Mouse (Mus musculus): ENCODE measurements around the gene Map3k4. TPM values are rescaled to one million over a fixed set of nuclear protein-coding genes. Genes with fewer than 3 reads are reported as not detected.

Gene Map3k4
- total and polyA plus RNA-seq, 2 experiments from 2014 or later: 37.1 to 47.9 TPM

- WGBS: 84% methylated on average over 10 of the region's 10 CpGs
- DNase-seq (ENCODE audit: low spot score): no peak
- H3K27ac ChIP-seq (ENCODE audit: low read depth, low read length): no peak overlapping the region
Measured at GRCm38 (mm10) chr17:12195604-12196003, 123.0 kb downstream of the Map3k4 start.

GRCm38 (mm10) chr17:12195137-12195536, 123.5 kb downstream of the Map3k4 start:
- H3K4me3 ChIP-seq (ENCODE audit: low read depth, low read length): no peak overlapping the region
- H3K9ac ChIP-seq (replicated peaks; ENCODE audit: low read length, poor library complexity, severe bottlenecking): no peak overlapping the region
- no peak for ATAC-seq (ENCODE audit: low FRiP score)

More at GRCm38 (mm10) chr17:12195604-12196003, 123.0 kb downstream of the Map3k4 start:
- Histone ChIP-seq H3K4me2 (ENCODE audit: low read depth, low read length, poor library complexity, severe bottlenecking) (no peak overlapping the region), H3K36me3 (ENCODE audit: insufficient read depth, low read length) (no peaks in the 10 kb centered on the region; the same call in 1 of the 2 replicates), H3K4me1 (ENCODE audit: insufficient read depth, low read length) (no peaks in the 10 kb centered on the region), H3K27me3 (ENCODE audit: insufficient read depth, low read length) (no peaks in the 10 kb centered on the region), H3K9ac (replicated peaks; ENCODE audit: low read length, poor library complexity, severe bottlenecking) (no peak overlapping the region), H3K4me3 (ENCODE audit: low read depth, low read length) (no peak overlapping the region), H3K9me3 (ENCODE audit: low read length) (no peaks in the 10 kb centered on the region)
- no peak for ATAC-seq (ENCODE audit: low FRiP score)
- TF ChIP-seq CTCF (IDR thresholded peaks at IDR 0.05): no peak

DNA sequence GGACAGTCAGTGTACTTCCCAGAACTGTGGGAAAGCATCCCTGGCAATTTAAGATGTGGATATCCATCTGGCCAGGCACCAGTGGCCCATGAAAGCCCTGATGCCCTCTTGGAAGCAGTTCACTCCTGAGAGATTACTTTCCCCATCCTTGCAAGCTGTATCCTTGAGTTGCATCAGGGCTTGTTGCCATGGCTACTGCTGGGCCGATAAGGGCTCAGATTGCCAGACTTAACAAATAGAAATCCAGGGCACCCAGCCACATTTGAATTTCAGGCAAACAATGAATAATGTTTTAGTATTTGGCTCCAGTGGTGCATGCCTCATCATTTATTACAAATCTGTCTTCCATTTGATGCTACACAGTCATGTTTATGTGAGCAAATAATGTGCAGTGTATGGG, 130.8 kb downstream of the Map3k4 start:
- Histone ChIP-seq H3K27ac (ENCODE audit: low read depth, low read length) (peak overlapping the region; percentile 68), H3K9ac (replicated peaks; ENCODE audit: low read length, poor library complexity, severe bottlenecking) (no peak overlapping the region), H3K9me3 (ENCODE audit: low read length) (no peaks in the 10 kb centered on the region), H3K36me3 (ENCODE audit: insufficient read depth, low read length) (no peaks in the 10 kb centered on the region), H3K4me3 (ENCODE audit: low read depth, low read length) (no peak overlapping the region), H3K4me1 (ENCODE audit: insufficient read depth, low read length) (peaks cover 12% of the 10 kb centered on the region), H3K4me2 (ENCODE audit: low read depth, low read length, poor library complexity, severe bottlenecking) (no peak overlapping the region), H3K27me3 (ENCODE audit: insufficient read depth, low read length) (no peaks in the 10 kb centered on the region)
- WGBS: 5% methylated on average over 1 of the region's 1 CpGs
- ATAC-seq (ENCODE audit: low FRiP score) (peak; percentile 65; the same call in 1 of the 2 replicates), DNase-seq (ENCODE audit: low spot score) (peak; percentile 69)
- no peak for TF ChIP-seq CTCF (IDR thresholded peaks at IDR 0.05)

More at GRCm38 (mm10) chr17:12195137-12195536, 123.5 kb downstream of the Map3k4 start:
- H3K9me3 ChIP-seq (ENCODE audit: low read length): no peaks in the 10 kb centered on the region
- no peaks in the 10 kb centered on the region for H3K27me3 ChIP-seq (ENCODE audit: insufficient read depth, low read length)
- DNase-seq (ENCODE audit: low spot score): no peak
- H3K4me1 ChIP-seq (ENCODE audit: insufficient read depth, low read length): no peaks in the 10 kb centered on the region
- H3K27ac ChIP-seq (ENCODE audit: low read depth, low read length): no peak overlapping the region
- 55% methylated on average over 5 of the region's 5 CpGs for WGBS
- TF ChIP-seq CTCF (IDR thresholded peaks at IDR 0.05): no peak
- H3K36me3 ChIP-seq (ENCODE audit: insufficient read depth, low read length): no peaks in the 10 kb centered on the region; the same call in 1 of the 2 replicates
- H3K4me2 ChIP-seq (ENCODE audit: low read depth, low read length, poor library complexity, severe bottlenecking): no peak overlapping the region

GRCm38 (mm10) chr17:12186341-12186740, 132.3 kb downstream of the Map3k4 start:
- H3K4me3 ChIP-seq (ENCODE audit: low read depth, low read length): no peak overlapping the region
- H3K27ac ChIP-seq (ENCODE audit: low read depth, low read length): no peak overlapping the region
- no peak for ATAC-seq (ENCODE audit: low FRiP score)
- no peak overlapping the region for H3K4me2 ChIP-seq (ENCODE audit: low read depth, low read length, poor library complexity, severe bottlenecking)
- 86% methylated on average over 3 of the region's 3 CpGs for WGBS
- H3K4me1 ChIP-seq (ENCODE audit: insufficient read depth, low read length): peaks cover 12% of the 10 kb centered on the region
- DNase-seq (ENCODE audit: low spot score): no peak
- H3K9me3 ChIP-seq (ENCODE audit: low read length): no peaks in the 10 kb centered on the region
- H3K27me3 ChIP-seq (ENCODE audit: insufficient read depth, low read length): no peaks in the 10 kb centered on the region
- no peak for TF ChIP-seq CTCF (IDR thresholded peaks at IDR 0.05)
- no peaks in the 10 kb centered on the region for H3K36me3 ChIP-seq (ENCODE audit: insufficient read depth, low read length)
- H3K9ac ChIP-seq (replicated peaks; ENCODE audit: low read length, poor library complexity, severe bottlenecking): no peak overlapping the region

DNA sequence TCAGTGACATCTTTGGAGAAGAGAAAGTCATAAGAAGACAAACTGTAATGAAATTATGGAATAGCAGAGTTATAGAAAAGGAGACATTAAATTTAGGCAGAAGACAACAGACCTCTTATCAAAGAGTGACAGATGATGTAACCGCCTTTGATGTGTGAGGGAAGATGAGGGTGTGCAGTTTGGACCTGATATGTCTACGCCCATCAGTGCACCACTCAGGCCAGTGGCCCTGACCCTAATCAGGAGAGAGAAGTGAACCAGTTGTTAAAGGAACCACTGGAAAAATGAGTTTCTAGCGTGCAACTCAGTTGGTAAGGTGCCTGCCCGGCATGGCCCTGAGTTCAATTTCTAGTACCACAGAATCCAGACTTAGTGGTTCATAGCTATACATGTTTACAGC, 132.7 kb downstream of the Map3k4 start:
- H3K4me1 ChIP-seq (ENCODE audit: insufficient read depth, low read length): peaks cover 12% of the 10 kb centered on the region
- no peaks in the 10 kb centered on the region for H3K9me3 ChIP-seq (ENCODE audit: low read length)
- H3K36me3 ChIP-seq (ENCODE audit: insufficient read depth, low read length): no peaks in the 10 kb centered on the region
- TF ChIP-seq CTCF (IDR thresholded peaks at IDR 0.05): no peak
- DNase-seq (ENCODE audit: low spot score) (no peak), ATAC-seq (ENCODE audit: low FRiP score) (no peak)
- H3K4me3 ChIP-seq (ENCODE audit: low read depth, low read length): no peak overlapping the region
- no peak overlapping the region for H3K9ac ChIP-seq (replicated peaks; ENCODE audit: low read length, poor library complexity, severe bottlenecking)
- 95% methylated on average over 4 of the region's 4 CpGs for WGBS
- H3K27ac ChIP-seq (ENCODE audit: low read depth, low read length): no peak overlapping the region
- H3K4me2 ChIP-seq (ENCODE audit: low read depth, low read length, poor library complexity, severe bottlenecking): no peak overlapping the region
- H3K27me3 ChIP-seq (ENCODE audit: insufficient read depth, low read length): no peaks in the 10 kb centered on the region

DNA sequence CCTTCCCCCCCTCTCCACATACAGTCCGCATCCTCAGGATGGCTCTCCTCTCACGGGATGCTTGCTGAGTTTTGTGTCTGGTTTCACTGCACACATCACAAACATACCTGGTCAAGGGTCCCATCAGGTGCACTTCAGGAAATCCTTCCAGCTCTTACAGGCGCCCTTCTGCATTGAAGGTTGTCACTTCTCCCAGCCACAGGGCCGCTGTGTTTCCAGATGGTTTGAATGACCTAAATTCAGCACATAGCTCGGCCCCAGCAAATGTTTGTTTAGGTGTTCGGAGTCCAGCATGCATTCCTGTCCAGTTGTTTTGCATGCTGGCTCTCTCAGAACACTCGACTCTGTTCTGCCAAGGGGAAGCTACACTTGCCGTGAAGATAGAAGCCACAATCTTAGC, 134.3 kb downstream of the Map3k4 start:
- Histone ChIP-seq H3K4me1 (ENCODE audit: insufficient read depth, low read length) (peaks cover 12% of the 10 kb centered on the region), H3K27me3 (ENCODE audit: insufficient read depth, low read length) (no peaks in the 10 kb centered on the region), H3K9me3 (ENCODE audit: low read length) (no peaks in the 10 kb centered on the region), H3K9ac (replicated peaks; ENCODE audit: low read length, poor library complexity, severe bottlenecking) (no peak overlapping the region), H3K36me3 (ENCODE audit: insufficient read depth, low read length) (no peaks in the 10 kb centered on the region), H3K4me3 (ENCODE audit: low read depth, low read length) (no peak overlapping the region), H3K4me2 (ENCODE audit: low read depth, low read length, poor library complexity, severe bottlenecking) (no peak overlapping the region), H3K27ac (ENCODE audit: low read depth, low read length) (no peak overlapping the region)
- TF ChIP-seq CTCF (IDR thresholded peaks at IDR 0.05): no peak
- DNase-seq (ENCODE audit: low spot score) (no peak), ATAC-seq (ENCODE audit: low FRiP score) (no peak)
- 86% methylated on average over 8 of the region's 8 CpGs for WGBS

All from midbrain, postnatal 0 days (tissue).